20 mouse cellular contexts compared by ENCODE assay signal in genomic region chr8:117862318-117862717, GRCm38 (mm10).
DNase-seq lines count a peak whose midpoint lies in the region; ATAC-seq and TF ChIP-seq lines count a peak whose summit lies in the region.
"Had no signal": no experiment of that assay in that cellular context is flagged by ENCODE, and none has a peak within 500 bp of the region (broad histone marks: within the 10 kb centered on the region; RNA-seq: fewer than 3 reads in every experiment).

No protein-coding gene starts in this region.

- H3K9me3 ChIP-seq in MEL (replicated peaks; ENCODE audit: insufficient read depth, low read length) = no peaks in the 10 kb centered on the region
- no peaks in the 10 kb centered on the region for H3K9me3 ChIP-seq in hindbrain, embryonic 13.5 days
- H3K9me3 ChIP-seq: forebrain, embryonic 12.5 days; heart, embryonic 15.5 days; hindbrain, embryonic 10.5 days; liver, embryonic 13.5 days; neural tube, embryonic 13.5 days had no signal

- no peak for TF ChIP-seq EP300 in MEL (IDR thresholded peaks at IDR 0.05; ENCODE audit: low read depth in 1 of 2, low read length in 2 of 2)

- peaks cover 0 to 2% of the 10 kb centered on the region in 2 experiments; a peak in 1 of 4 replicates for H3K36me3 ChIP-seq in MEL (ENCODE audit: control insufficient read depth in 1 of 2, insufficient read depth in 2 of 2, low read length in 2 of 2)
- no peaks in the 10 kb centered on the region for H3K36me3 ChIP-seq in hindbrain, embryonic 13.5 days
- H3K36me3 ChIP-seq: forebrain, embryonic 12.5 days; heart, embryonic 15.5 days; hindbrain, embryonic 10.5 days; liver, embryonic 13.5 days; neural tube, embryonic 13.5 days had no signal

- 75% methylated on average over 2 of the region's 2 CpGs for WGBS in hindbrain, embryonic 13.5 days

- intact Hi-C loops in left cerebral cortex, adult 2 months (cut with DNase I) = loop anchor here (5.0 kb wide), 2 partner anchors 90 to 215 kb away; no protein-coding TSS in a partner anchor

- H3K4me2 ChIP-seq in hindbrain, embryonic 13.5 days = no peak overlapping the region
- H3K4me2 ChIP-seq: forebrain, embryonic 12.5 days; heart, embryonic 15.5 days; liver, embryonic 13.5 days; neural tube, embryonic 13.5 days had no signal

- H3K4me1 ChIP-seq in MEL (ENCODE audit: control insufficient read depth in 1 of 2, insufficient read depth in 2 of 2, low read length in 2 of 2) = no peaks in the 10 kb centered on the region
- peaks cover 14% of the 10 kb centered on the region for H3K4me1 ChIP-seq in hindbrain, embryonic 13.5 days (replicated peaks)

- H3K9ac ChIP-seq in MEL (ENCODE audit: control insufficient read depth, low read depth, low read length, poor library complexity, severe bottlenecking) = no peak overlapping the region
- no peak overlapping the region for H3K9ac ChIP-seq in hindbrain, embryonic 13.5 days
- H3K9ac ChIP-seq: forebrain, embryonic 12.5 days; heart, embryonic 15.5 days; liver, embryonic 13.5 days; neural tube, embryonic 13.5 days had no signal

- peak; percentile 87 for ATAC-seq in frontal cortex, adult (ENCODE audit: low TSS enrichment)
- no peak for ATAC-seq in hindbrain, embryonic 13.5 days (ENCODE audit: low FRiP score)
- ATAC-seq: lung, postnatal 0 days; Patski had no signal

- no peak for TF ChIP-seq RAD21 in MEL (IDR thresholded peaks at IDR 0.05; ENCODE audit: low read depth, low read length)

- DNase-seq in frontal cortex, postnatal 14 days (ENCODE audit: low spot score in 2 of 2) = no peak
- no peak for DNase-seq in left cerebral cortex, adult 2 months (ENCODE audit: extremely low spot score in 1 of 2, low spot score in 2 of 2)
- no peak for DNase-seq in left cerebral cortex, adult 9 months (ENCODE audit: low spot score in 2 of 2)
- DNase-seq in MEL (ENCODE audit: low read depth, low spot score) = peak; percentile 15
- DNase-seq in retina, postnatal 1 day = peak; percentile 22
- DNase-seq: adrenal gland, postnatal 36 days; cerebellum, adult 8-10 months; kidney, adult 11 months; kidney, postnatal 14 days; left cerebral cortex, postnatal 4 days; liver, embryonic 13.5 days; thymus, postnatal 36 days had no signal

- no peak for TF ChIP-seq POLR2A in MEL (IDR thresholded peaks at IDR 0.05; ENCODE audit: control insufficient read depth in 1 of 2, insufficient read depth in 1 of 2, low read depth in 1 of 2, low read length in 2 of 2, poor library complexity in 1 of 2)

- peak; percentile 35 for TF ChIP-seq CTCF in left cerebral cortex, adult 2 months (IDR thresholded peaks at IDR 0.05)
- TF ChIP-seq CTCF in MEL (IDR thresholded peaks at IDR 0.05 in 2 of 3, conservative IDR thresholded peaks at IDR 0.05 in 1 of 3; ENCODE audit: control insufficient read depth in 1 of 3, insufficient read depth in 1 of 3, low read depth in 2 of 3, low read length in 3 of 3, poor library complexity in 1 of 3, severe bottlenecking in 1 of 3) = peak in 1 of 3 experiments; percentile 32; a peak in 2 of 6 replicates

- H3K4me3 ChIP-seq in left cerebral cortex, adult 2 months = no peak overlapping the region
- no peak overlapping the region for H3K4me3 ChIP-seq in MEL (ENCODE audit: control insufficient read depth in 1 of 2, insufficient read depth in 1 of 2, low read depth in 2 of 2, low read length in 2 of 2)
- H3K4me3 ChIP-seq in hindbrain, embryonic 13.5 days = no peak overlapping the region
- H3K4me3 ChIP-seq: forebrain, embryonic 12.5 days; heart, embryonic 15.5 days; hindbrain, embryonic 10.5 days; liver, embryonic 13.5 days; neural tube, embryonic 13.5 days had no signal

- no peak overlapping the region for H3K27ac ChIP-seq in left cerebral cortex, adult 2 months
- H3K27ac ChIP-seq in MEL (ENCODE audit: control insufficient read depth, low read depth, low read length) = no peak overlapping the region
- H3K27ac ChIP-seq in hindbrain, embryonic 13.5 days = no peak overlapping the region
- H3K27ac ChIP-seq: forebrain, embryonic 12.5 days; heart, embryonic 15.5 days; hindbrain, embryonic 10.5 days; liver, embryonic 13.5 days; neural tube, embryonic 13.5 days had no signal

- no peaks in the 10 kb centered on the region for H3K27me3 ChIP-seq in MEL (ENCODE audit: control insufficient read depth in 1 of 2, insufficient read depth in 2 of 2, low read length in 2 of 2)
- H3K27me3 ChIP-seq in hindbrain, embryonic 13.5 days = no peaks in the 10 kb centered on the region
- H3K27me3 ChIP-seq: liver, embryonic 13.5 days had no signal

- no peaks in the 10 kb centered on the region for H3K79me2 ChIP-seq in MEL (ENCODE audit: control insufficient read depth, insufficient read depth, low read length, poor library complexity)

TF ChIP-seq in MEL, 35 proteins besides CTCF, POLR2A, EP300 and RAD21:
- TF ChIP-seq ELF1 (IDR thresholded peaks at IDR 0.05; ENCODE audit: low read depth, low read length) (no peak), SIN3A (IDR thresholded peaks at IDR 0.05; ENCODE audit: low read length) (no peak), NELFE (IDR thresholded peaks at IDR 0.05; ENCODE audit: low read depth, low read length) (no peak)

Comparison
In these comparisons a context has a peak if more than half of its experiments do, and no peak if none do; other contexts are left out.
1. DNase-seq: peak in MEL (single experiment) and retina, postnatal 1 day (single experiment); none in frontal cortex, postnatal 14 days (0 of 2), left cerebral cortex, adult 2 months (0 of 2) and left cerebral cortex, adult 9 months (0 of 2).